Mouse (Mus musculus) brain, embryonic 14.5 days (tissue): ENCODE results near the gene A730009L09Rik. TPM values are rescaled to one million over a fixed set of nuclear protein-coding genes. Genes with fewer than 3 reads are reported as not detected.

Experiments
- DNase-seq: peaks from one replicate; pipeline ENCODE4 v3.0.0-alpha.2; 2011; ENCODE audit warnings: low read depth
- CTCF ChIP-seq: fragments of 200-500 bp; IDR thresholded peaks from 2 replicates; pipeline ENCODE4 v1.5.1; 2012; ENCODE audit warnings: inconsistent platforms, mild to moderate bottlenecking, moderate library complexity, borderline replicate concordance; ENCODE audit not compliant: insufficient read depth, insufficient read length; ENCODE audit errors: extremely low read depth
- POLR2A ChIP-seq: fragments of 200-500 bp; IDR thresholded peaks from 2 replicates; pipeline ENCODE4 v1.6.1; 2012; ENCODE audit warnings: mild to moderate bottlenecking, inconsistent platforms, borderline replicate concordance; ENCODE audit not compliant: poor library complexity, insufficient read depth, insufficient read length, severe bottlenecking; ENCODE audit errors: extremely low read depth
- polyA plus RNA-seq: library from polyadenylated mRNA; depleted of rRNA; stranded (reverse); fragments of >200 nt; gene quantifications from 2 replicates; pipeline ENCODE4 v1.2.3, GENCODE M21; 2012; rRNA removed

Gene A730009L09Rik
- polyA plus RNA-seq, 1 experiment: 0.04 TPM

- TF ChIP-seq CTCF (no peak), POLR2A (no peak)
- DNase-seq: no peak
Measured at GRCm38 (mm10) chr16:84560279-84560602, 45.3 kb downstream of the A730009L09Rik start.

Other genes starting within 250 kb of the A730009L09Rik start
- gene Mrpl39, start 220.6 kb downstream of the A730009L09Rik start, polyA plus RNA-seq: 26.4 and 27.2 TPM in 2 replicates